Mouse (Mus musculus): ENCODE results near the gene Trdn. TPM values are rescaled to one million over a fixed set of nuclear protein-coding genes. Genes with fewer than 3 reads are reported as not detected.

Trdn gene
- polyA plus RNA-seq, 1 experiment from 2014 or later: 4.4 TPM

DNA sequence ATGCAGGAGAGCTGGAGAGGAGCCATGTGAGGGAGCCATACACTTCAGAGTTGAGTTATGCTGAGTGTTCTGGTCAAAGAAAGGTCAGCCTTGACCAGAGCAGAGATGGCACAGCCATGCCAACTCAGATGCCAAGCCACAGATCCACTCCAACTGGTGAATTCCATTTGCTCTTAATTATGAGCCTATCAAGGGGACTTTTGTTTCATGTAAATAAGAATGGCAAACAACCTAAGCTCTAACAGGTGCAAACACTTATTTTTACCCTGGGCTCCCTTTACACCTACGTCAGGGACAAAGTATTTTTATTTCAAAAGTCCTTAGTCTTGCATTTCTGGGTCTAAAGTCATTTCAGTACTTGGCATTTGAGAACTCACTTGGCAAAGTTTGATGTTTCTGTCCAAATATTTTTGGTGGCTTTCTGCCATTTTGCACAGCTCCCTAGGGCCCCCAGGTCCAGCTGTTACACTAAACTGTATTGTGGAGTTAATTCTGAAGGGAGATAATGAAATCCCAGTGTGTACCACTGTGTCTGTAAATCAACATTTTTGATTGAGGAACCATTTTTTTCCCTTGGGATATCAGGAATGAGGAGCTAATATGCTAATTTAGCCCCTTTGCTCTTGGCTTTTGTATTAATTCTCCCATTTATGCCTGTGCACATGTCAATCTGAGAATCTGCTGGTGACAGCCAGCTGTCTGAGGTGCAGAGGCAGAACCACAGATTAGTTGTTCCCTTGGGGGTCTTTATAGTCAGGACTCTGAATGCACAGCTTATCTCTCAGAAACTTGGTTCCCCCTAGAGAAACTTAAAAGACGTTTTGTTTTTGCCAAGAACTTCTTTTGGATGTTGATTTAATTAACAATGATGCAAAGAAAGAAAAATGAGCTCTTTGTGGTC lies 99.6 kb downstream of the Trdn start:
- WGBS: 28% methylated on average over 2 of the region's 2 CpGs
- H3K27me3 ChIP-seq (replicated peaks; ENCODE audit: insufficient read depth, low read length): no peaks in the 10 kb centered on the region
- H3K9ac ChIP-seq (replicated peaks; ENCODE audit: low read depth): no peak overlapping the region
- no peaks in the 10 kb centered on the region for H3K36me3 ChIP-seq (ENCODE audit: insufficient read depth, low read length)
- DNase-seq (ENCODE audit: low spot score): peak; percentile 14
- no peak for TF ChIP-seq EP300 (IDR thresholded peaks at IDR 0.05)
- no peak for TF ChIP-seq CTCF (IDR thresholded peaks at IDR 0.05)
- no peak overlapping the region for H3K4me2 ChIP-seq (replicated peaks; ENCODE audit: low read depth, low read length)
- H3K9me3 ChIP-seq (ENCODE audit: low read length): no peaks in the 10 kb centered on the region
- no peaks in the 10 kb centered on the region for H3K4me1 ChIP-seq (ENCODE audit: insufficient read depth, low read depth, low read length)
- H3K27ac ChIP-seq (ENCODE audit: low read length): no peak overlapping the region
- H3K4me3 ChIP-seq (ENCODE audit: low read depth, low read length): no peak overlapping the region
- ATAC-seq: peak; percentile 56

GRCm38 (mm10) chr10:33189031-33189430 lies 108.7 kb downstream of the Trdn start:
- ATAC-seq (no peak), DNase-seq (ENCODE audit: low spot score) (no peak)
- no peaks in the 10 kb centered on the region for H3K36me3 ChIP-seq (ENCODE audit: insufficient read depth, low read length)
- TF ChIP-seq CTCF (IDR thresholded peaks at IDR 0.05) (no peak), EP300 (IDR thresholded peaks at IDR 0.05) (no peak)
- H3K27ac ChIP-seq (ENCODE audit: low read length): no peak overlapping the region
- H3K4me3 ChIP-seq (ENCODE audit: low read depth, low read length): no peak overlapping the region
- no peak overlapping the region for H3K4me2 ChIP-seq (replicated peaks; ENCODE audit: low read depth, low read length)
- no peaks in the 10 kb centered on the region for H3K9me3 ChIP-seq (ENCODE audit: low read length)
- WGBS: 74% methylated on average over 1 of the region's 1 CpGs
- no peak overlapping the region for H3K9ac ChIP-seq (replicated peaks; ENCODE audit: low read depth)
- no peaks in the 10 kb centered on the region for H3K27me3 ChIP-seq (replicated peaks; ENCODE audit: insufficient read depth, low read length)
- H3K4me1 ChIP-seq (ENCODE audit: insufficient read depth, low read depth, low read length): no peaks in the 10 kb centered on the region

DNA sequence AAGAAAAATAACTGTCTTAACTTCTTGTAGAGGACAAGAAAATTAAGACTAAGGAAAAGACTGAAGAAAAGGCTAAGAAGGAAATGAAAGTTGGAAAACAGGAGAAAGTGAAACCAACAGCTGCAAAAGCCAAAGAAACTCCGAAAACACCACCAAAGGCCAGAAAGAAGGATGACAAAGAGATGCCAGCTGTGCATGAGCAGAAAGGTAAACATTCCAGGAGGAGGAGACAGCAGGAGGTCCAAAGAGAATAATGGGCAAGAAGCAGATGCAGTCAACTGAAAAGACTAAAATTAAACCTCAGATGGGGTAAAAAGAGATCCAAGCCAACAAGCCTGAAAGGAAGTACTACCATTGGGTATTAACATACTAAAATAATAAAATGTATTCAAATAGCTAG lies 115.6 kb downstream of the Trdn start:
- ATAC-seq: no peak
- no peak overlapping the region for H3K27ac ChIP-seq (ENCODE audit: low read length)
- no peak overlapping the region for H3K9ac ChIP-seq (replicated peaks; ENCODE audit: low read depth)
- no peak overlapping the region for H3K4me3 ChIP-seq (ENCODE audit: low read depth, low read length)
- no peak overlapping the region for H3K4me2 ChIP-seq (replicated peaks; ENCODE audit: low read depth, low read length)
- no peaks in the 10 kb centered on the region for H3K36me3 ChIP-seq (ENCODE audit: insufficient read depth, low read length)
- 18% methylated on average over 1 of the region's 1 CpGs for WGBS
- H3K9me3 ChIP-seq (ENCODE audit: low read length): no peaks in the 10 kb centered on the region
- H3K27me3 ChIP-seq (replicated peaks; ENCODE audit: insufficient read depth, low read length): no peaks in the 10 kb centered on the region
- TF ChIP-seq CTCF (IDR thresholded peaks at IDR 0.05) (no peak), EP300 (IDR thresholded peaks at IDR 0.05) (no peak)
- DNase-seq (ENCODE audit: low spot score): no peak
- no peaks in the 10 kb centered on the region for H3K4me1 ChIP-seq (ENCODE audit: insufficient read depth, low read depth, low read length)

DNA sequence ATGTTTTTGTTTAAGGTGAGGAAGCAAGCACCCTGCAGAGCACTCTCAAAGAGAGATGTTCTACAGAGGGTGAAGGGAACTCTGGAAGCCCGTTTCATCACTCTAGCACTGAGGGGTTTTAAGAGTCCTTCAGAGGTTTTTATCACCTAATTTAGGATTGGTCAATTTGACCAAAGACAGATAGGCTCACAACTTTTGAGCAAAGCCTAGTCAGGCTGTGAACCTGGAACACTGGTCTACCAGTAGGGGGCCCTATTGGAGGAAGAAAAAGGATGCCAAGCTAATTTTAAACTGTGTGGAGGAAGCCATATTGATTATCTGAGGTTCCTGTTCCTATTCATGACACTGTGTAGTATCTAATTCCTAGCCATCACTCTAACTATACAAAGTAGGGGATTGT lies 117.9 kb downstream of the Trdn start:
- Histone ChIP-seq H3K27ac (ENCODE audit: low read length) (no peak overlapping the region), H3K9me3 (ENCODE audit: low read length) (no peaks in the 10 kb centered on the region), H3K4me2 (replicated peaks; ENCODE audit: low read depth, low read length) (no peak overlapping the region), H3K36me3 (ENCODE audit: insufficient read depth, low read length) (no peaks in the 10 kb centered on the region), H3K4me3 (ENCODE audit: low read depth, low read length) (no peak overlapping the region), H3K27me3 (replicated peaks; ENCODE audit: insufficient read depth, low read length) (no peaks in the 10 kb centered on the region), H3K4me1 (ENCODE audit: insufficient read depth, low read depth, low read length) (no peaks in the 10 kb centered on the region), H3K9ac (replicated peaks; ENCODE audit: low read depth) (no peak overlapping the region)
- no peak for ATAC-seq
- no peak for TF ChIP-seq CTCF (IDR thresholded peaks at IDR 0.05)
- DNase-seq (ENCODE audit: low spot score): no peak
- 50% methylated on average over 1 of the region's 1 CpGs for WGBS

- H3K9me3 ChIP-seq (ENCODE audit: low read length): no peaks in the 10 kb centered on the region
- no peak overlapping the region for H3K9ac ChIP-seq (replicated peaks; ENCODE audit: low read depth)
- H3K27ac ChIP-seq (ENCODE audit: low read length): no peak overlapping the region
- H3K27me3 ChIP-seq (replicated peaks; ENCODE audit: insufficient read depth, low read length): no peaks in the 10 kb centered on the region
- 42% methylated on average over 1 of the region's 1 CpGs for WGBS
- ATAC-seq (no peak), DNase-seq (ENCODE audit: low spot score) (no peak)
- no peak overlapping the region for H3K4me2 ChIP-seq (replicated peaks; ENCODE audit: low read depth, low read length)
- no peak for TF ChIP-seq CTCF (IDR thresholded peaks at IDR 0.05)
- TF ChIP-seq EP300 (IDR thresholded peaks at IDR 0.05): no peak
- H3K4me1 ChIP-seq (ENCODE audit: insufficient read depth, low read depth, low read length): no peaks in the 10 kb centered on the region
- no peak overlapping the region for H3K4me3 ChIP-seq (ENCODE audit: low read depth, low read length)
- H3K36me3 ChIP-seq (ENCODE audit: insufficient read depth, low read length): no peaks in the 10 kb centered on the region
Measured at GRCm38 (mm10) chr10:33210411-33210810, 130.1 kb downstream of the Trdn start.

GRCm38 (mm10) chr10:33253911-33254310 lies 173.6 kb downstream of the Trdn start:
- Histone ChIP-seq H3K4me3 (ENCODE audit: low read depth, low read length) (no peak overlapping the region), H3K36me3 (ENCODE audit: insufficient read depth, low read length) (no peaks in the 10 kb centered on the region), H3K27ac (ENCODE audit: low read length) (no peak overlapping the region), H3K4me2 (replicated peaks; ENCODE audit: low read depth, low read length) (no peak overlapping the region), H3K9me3 (ENCODE audit: low read length) (no peaks in the 10 kb centered on the region), H3K9ac (replicated peaks; ENCODE audit: low read depth) (no peak overlapping the region), H3K27me3 (replicated peaks; ENCODE audit: insufficient read depth, low read length) (no peaks in the 10 kb centered on the region), H3K4me1 (ENCODE audit: insufficient read depth, low read depth, low read length) (no peaks in the 10 kb centered on the region)
- no peak for ATAC-seq
- no peak for DNase-seq (ENCODE audit: low spot score)
- WGBS: 67% methylated on average over 1 of the region's 1 CpGs
- TF ChIP-seq CTCF (IDR thresholded peaks at IDR 0.05) (no peak), EP300 (IDR thresholded peaks at IDR 0.05) (no peak)
